Mouse (Mus musculus): ENCODE measurements at regions not wholly inside any gene's neighbourhood (a gene's known extent, or its start where the extent isn't known, plus 50 kb on each side); places are given as distances from the start of the nearest gene placed in this dataset.

GRCm38 (mm10) chr4:105561611-105562010 is 228.1 kb upstream of the Gm12728 start:
- Histone ChIP-seq H3K36me3 (no peaks in the 10 kb centered on the region), H3K4me1 (replicated peaks) (peaks cover 10% of the 10 kb centered on the region), H3K9me3 (0 out of 2 replicates have a peak, but pooled peaks cover 5% of the 10 kb centered on the region), H3K27ac (no peak overlapping the region), H3K4me3 (no peak overlapping the region), H3K27me3 (ENCODE audit: insufficient read depth, poor library complexity, severe bottlenecking) (no peaks in the 10 kb centered on the region)
- 77% methylated on average over 3 of the region's 3 CpGs for WGBS
- DNase-seq (ENCODE audit: low spot score), result no peak

GRCm38 (mm10) chr4:105565796-105566195 is 223.9 kb upstream of the Gm12728 start:
- H3K27ac ChIP-seq, result no peak overlapping the region
- no peaks in the 10 kb centered on the region for H3K36me3 ChIP-seq
- no peaks in the 10 kb centered on the region for H3K27me3 ChIP-seq (ENCODE audit: insufficient read depth, poor library complexity, severe bottlenecking)
- no peak for DNase-seq (ENCODE audit: low spot score)
- no peak overlapping the region for H3K4me3 ChIP-seq
- H3K4me1 ChIP-seq (replicated peaks), result peaks cover 10% of the 10 kb centered on the region
- 90% methylated on average over 7 of the region's 7 CpGs for WGBS
- H3K9me3 ChIP-seq, result 0 out of 2 replicates have a peak, but pooled peaks cover 5% of the 10 kb centered on the region

- 85% methylated on average over 8 of the region's 8 CpGs for WGBS
- H3K4me3 ChIP-seq, result no peak overlapping the region
- no peak for DNase-seq (ENCODE audit: low spot score)
- no peak overlapping the region for H3K27ac ChIP-seq
- H3K36me3 ChIP-seq, result no peaks in the 10 kb centered on the region
- no peaks in the 10 kb centered on the region for H3K27me3 ChIP-seq (ENCODE audit: insufficient read depth, poor library complexity, severe bottlenecking)
- 0 out of 2 replicates have a peak, but pooled peaks cover 5% of the 10 kb centered on the region for H3K9me3 ChIP-seq
- peaks cover 10% of the 10 kb centered on the region for H3K4me1 ChIP-seq (replicated peaks)
Measured at GRCm38 (mm10) chr4:105566513-105567457, 222.9 kb upstream of the Gm12728 start.

GRCm38 (mm10) chr4:105569671-105570070 is 220.0 kb upstream of the Gm12728 start:
- 0 out of 2 replicates have a peak, but pooled peaks cover 5% of the 10 kb centered on the region for H3K9me3 ChIP-seq
- H3K4me1 ChIP-seq (replicated peaks), result peaks cover 6% of the 10 kb centered on the region
- H3K27me3 ChIP-seq (ENCODE audit: insufficient read depth, poor library complexity, severe bottlenecking), result no peaks in the 10 kb centered on the region
- H3K27ac ChIP-seq, result no peak overlapping the region
- 88% methylated on average over 1 of the region's 1 CpGs for WGBS
- H3K4me3 ChIP-seq, result no peak overlapping the region
- no peaks in the 10 kb centered on the region for H3K36me3 ChIP-seq
- no peak for DNase-seq (ENCODE audit: low spot score)

GRCm38 (mm10) chr4:105575550-105575949 is 214.1 kb upstream of the Gm12728 start:
- 93% methylated on average over 2 of the region's 2 CpGs for WGBS
- no peaks in the 10 kb centered on the region for H3K9me3 ChIP-seq
- H3K27me3 ChIP-seq (ENCODE audit: insufficient read depth, poor library complexity, severe bottlenecking), result no peaks in the 10 kb centered on the region
- H3K27ac ChIP-seq, result no peak overlapping the region
- no peaks in the 10 kb centered on the region for H3K36me3 ChIP-seq
- no peaks in the 10 kb centered on the region for H3K4me1 ChIP-seq (replicated peaks)
- no peak for DNase-seq (ENCODE audit: low spot score)
- H3K4me3 ChIP-seq, result no peak overlapping the region

GRCm38 (mm10) chr4:105580987-105581386 is 208.7 kb upstream of the Gm12728 start:
- H3K27me3 ChIP-seq (ENCODE audit: insufficient read depth, poor library complexity, severe bottlenecking), result no peaks in the 10 kb centered on the region
- no peak overlapping the region for H3K27ac ChIP-seq
- H3K4me3 ChIP-seq, result no peak overlapping the region
- no peaks in the 10 kb centered on the region for H3K36me3 ChIP-seq
- no peaks in the 10 kb centered on the region for H3K4me1 ChIP-seq (replicated peaks)
- 80% methylated on average over 7 of the region's 7 CpGs for whole genome bisulfite sequencing
- H3K9me3 ChIP-seq, result no peaks in the 10 kb centered on the region
- no peak for DNase-seq (ENCODE audit: low spot score)

- no peaks in the 10 kb centered on the region for H3K4me1 ChIP-seq (replicated peaks)
- no peaks in the 10 kb centered on the region for H3K27me3 ChIP-seq (ENCODE audit: insufficient read depth, poor library complexity, severe bottlenecking)
- H3K9me3 ChIP-seq, result no peaks in the 10 kb centered on the region
- 79% methylated on average over 10 of the region's 10 CpGs for WGBS
- no peak overlapping the region for H3K4me3 ChIP-seq
- no peak for DNase-seq (ENCODE audit: low spot score)
- no peaks in the 10 kb centered on the region for H3K36me3 ChIP-seq
- no peak overlapping the region for H3K27ac ChIP-seq
Measured at GRCm38 (mm10) chr4:105584329-105584925, 205.2 kb upstream of the Gm12728 start.

- Histone ChIP-seq H3K4me1 (replicated peaks) (peaks cover 15% of the 10 kb centered on the region; the same call in 1 of the 2 replicates), H3K9me3 (no peaks in the 10 kb centered on the region), H3K27ac (no peak overlapping the region; the same call in 1 of the 2 replicates), H3K4me3 (no peak overlapping the region), H3K36me3 (no peaks in the 10 kb centered on the region), H3K27me3 (ENCODE audit: insufficient read depth, poor library complexity, severe bottlenecking) (no peaks in the 10 kb centered on the region)
- DNase-seq (ENCODE audit: low spot score), result no peak
- WGBS, result 63% methylated on average over 1 of the region's 1 CpGs
Measured at GRCm38 (mm10) chr4:105603661-105604060, 186.0 kb upstream of the Gm12728 start.

- 87% methylated on average over 2 of the region's 2 CpGs for WGBS
- DNase-seq (ENCODE audit: low spot score), result no peak
- H3K27me3 ChIP-seq (ENCODE audit: insufficient read depth, poor library complexity, severe bottlenecking), result no peaks in the 10 kb centered on the region
- H3K36me3 ChIP-seq, result no peaks in the 10 kb centered on the region
- H3K27ac ChIP-seq, result no peak overlapping the region
- H3K4me1 ChIP-seq (replicated peaks), result peaks cover 15% of the 10 kb centered on the region; the same call in 1 of the 2 replicates
- no peaks in the 10 kb centered on the region for H3K9me3 ChIP-seq
- H3K4me3 ChIP-seq, result no peak overlapping the region
Measured at GRCm38 (mm10) chr4:105604607-105605006, 185.1 kb upstream of the Gm12728 start.

- 27% methylated on average over 5 of the region's 5 CpGs for WGBS
- no peak for DNase-seq (ENCODE audit: low spot score)
- Histone ChIP-seq H3K4me3 (no peak overlapping the region), H3K27ac (no peak overlapping the region), H3K27me3 (ENCODE audit: insufficient read depth, poor library complexity, severe bottlenecking) (no peaks in the 10 kb centered on the region), H3K36me3 (no peaks in the 10 kb centered on the region), H3K9me3 (no peaks in the 10 kb centered on the region), H3K4me1 (replicated peaks) (peaks cover 15% of the 10 kb centered on the region; the same call in 1 of the 2 replicates)
Measured at GRCm38 (mm10) chr4:105606731-105607130, 182.9 kb upstream of the Gm12728 start.

- Histone ChIP-seq H3K9me3 (no peaks in the 10 kb centered on the region), H3K27ac (no peak overlapping the region), H3K4me1 (replicated peaks) (peaks cover 10% of the 10 kb centered on the region; the same call in 1 of the 2 replicates), H3K27me3 (ENCODE audit: insufficient read depth, poor library complexity, severe bottlenecking) (no peaks in the 10 kb centered on the region), H3K36me3 (no peaks in the 10 kb centered on the region), H3K4me3 (no peak overlapping the region)
- DNase-seq (ENCODE audit: low spot score), result no peak
- WGBS, result 78% methylated on average over 6 of the region's 6 CpGs
Measured at GRCm38 (mm10) chr4:105610917-105611316, 178.8 kb upstream of the Gm12728 start.

GRCm38 (mm10) chr4:105614390-105614789 is 175.3 kb upstream of the Gm12728 start:
- no peak overlapping the region for H3K27ac ChIP-seq
- 89% methylated on average over 2 of the region's 2 CpGs for WGBS
- H3K36me3 ChIP-seq, result no peaks in the 10 kb centered on the region
- no peak overlapping the region for H3K4me3 ChIP-seq
- no peak for DNase-seq (ENCODE audit: low spot score)
- H3K4me1 ChIP-seq (replicated peaks), result no peaks in the 10 kb centered on the region
- H3K9me3 ChIP-seq, result no peaks in the 10 kb centered on the region
- no peaks in the 10 kb centered on the region for H3K27me3 ChIP-seq (ENCODE audit: insufficient read depth, poor library complexity, severe bottlenecking)
